Mouse (Mus musculus): ENCODE data around the gene F3. TPM values are rescaled to one million over a fixed set of nuclear protein-coding genes. Genes with fewer than 3 reads are reported as not detected.
"Not testable (repeated sequence)": the region's sequence is repeated elsewhere in the genome, so short reads cannot be mapped to it uniquely, and the experiment has no call there.

F3 gene
- polyA plus RNA-seq, 1 experiment = 3.6 TPM

DNA sequence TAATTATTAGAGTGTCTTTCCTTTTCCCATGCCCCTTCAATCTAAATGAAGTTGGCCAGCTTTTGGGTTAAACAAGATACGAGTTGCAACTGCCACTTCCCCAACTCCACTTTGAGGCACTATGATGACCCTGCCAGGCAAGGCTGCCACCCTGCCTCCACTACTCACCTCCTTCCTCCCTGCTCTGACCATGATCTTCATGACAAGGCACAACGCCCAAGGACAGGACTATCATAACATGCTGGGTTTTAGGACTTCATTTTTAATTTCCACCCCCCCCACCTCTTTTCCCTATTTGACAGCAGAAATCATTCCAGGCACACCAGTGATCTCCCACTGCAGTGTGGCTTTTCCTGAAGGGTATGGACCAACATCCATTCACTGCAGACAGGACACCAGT is 14.6 kb downstream of the F3 start:
- no peak overlapping the region for H3K4me3 ChIP-seq
- TF ChIP-seq TCF12 (IDR thresholded peaks at IDR 0.05; ENCODE audit: insufficient read depth, poor library complexity, severe bottlenecking) = no peak
- no peak for TF ChIP-seq REST (IDR thresholded peaks at IDR 0.05; ENCODE audit: insufficient read depth, insufficient read length)
- no peak for TF ChIP-seq USF1 (IDR thresholded peaks at IDR 0.05; ENCODE audit: low read depth)
- no peak for TF ChIP-seq TCF3 (IDR thresholded peaks at IDR 0.05; ENCODE audit: insufficient read length, low read depth)
- TF ChIP-seq MYOD1 (IDR thresholded peaks at IDR 0.05; ENCODE audit: control insufficient read depth in 1 of 3, insufficient read length in 2 of 3, low read depth in 2 of 3) = no peak
- H3K27me3 ChIP-seq (ENCODE audit: control insufficient read depth, insufficient read depth, insufficient read length) = no peaks in the 10 kb centered on the region
- H3K36me3 ChIP-seq (ENCODE audit: control insufficient read depth, insufficient read depth) = peaks cover 3% of the 10 kb centered on the region
- H3K79me2 ChIP-seq (ENCODE audit: control insufficient read depth, insufficient read depth) = no peaks in the 10 kb centered on the region
- H3K4me2 ChIP-seq (ENCODE audit: low read depth) = no peak overlapping the region
- H3ac ChIP-seq (ENCODE audit: control insufficient read depth, insufficient read length) = no peak overlapping the region

DNA sequence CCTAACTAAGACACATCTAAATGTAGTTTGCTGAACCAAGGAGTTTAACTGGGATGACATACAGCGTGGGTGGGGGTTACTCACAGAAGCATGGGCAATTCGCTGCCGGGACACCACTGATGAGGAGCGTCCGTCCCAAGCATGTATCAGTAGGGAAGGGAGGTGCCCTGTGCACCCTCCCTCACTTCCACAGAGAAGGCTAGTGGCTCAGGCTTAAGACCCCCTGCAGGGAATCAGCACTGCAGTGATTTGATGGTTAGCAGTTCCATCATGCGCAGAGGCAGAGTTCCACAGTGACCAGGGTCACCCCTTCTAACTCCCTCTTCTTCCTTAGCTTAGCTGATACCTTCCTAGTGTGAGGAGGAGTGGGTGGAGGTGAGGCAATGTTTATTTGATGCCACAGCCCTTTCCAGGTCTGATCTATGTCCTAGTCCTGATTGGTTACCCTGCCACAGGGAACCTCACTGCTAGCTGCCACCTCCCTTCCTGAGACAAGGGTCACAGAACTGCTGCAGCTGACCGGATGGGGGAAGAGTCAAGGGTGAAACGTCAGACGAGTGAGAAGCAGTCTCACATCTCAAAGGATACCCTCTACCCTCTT is 15.5 kb downstream of the F3 start:
- Histone ChIP-seq H3K4me2 (ENCODE audit: low read depth) (no peak overlapping the region), H3K36me3 (ENCODE audit: control insufficient read depth, insufficient read depth) (peaks cover 3% of the 10 kb centered on the region)

DNA sequence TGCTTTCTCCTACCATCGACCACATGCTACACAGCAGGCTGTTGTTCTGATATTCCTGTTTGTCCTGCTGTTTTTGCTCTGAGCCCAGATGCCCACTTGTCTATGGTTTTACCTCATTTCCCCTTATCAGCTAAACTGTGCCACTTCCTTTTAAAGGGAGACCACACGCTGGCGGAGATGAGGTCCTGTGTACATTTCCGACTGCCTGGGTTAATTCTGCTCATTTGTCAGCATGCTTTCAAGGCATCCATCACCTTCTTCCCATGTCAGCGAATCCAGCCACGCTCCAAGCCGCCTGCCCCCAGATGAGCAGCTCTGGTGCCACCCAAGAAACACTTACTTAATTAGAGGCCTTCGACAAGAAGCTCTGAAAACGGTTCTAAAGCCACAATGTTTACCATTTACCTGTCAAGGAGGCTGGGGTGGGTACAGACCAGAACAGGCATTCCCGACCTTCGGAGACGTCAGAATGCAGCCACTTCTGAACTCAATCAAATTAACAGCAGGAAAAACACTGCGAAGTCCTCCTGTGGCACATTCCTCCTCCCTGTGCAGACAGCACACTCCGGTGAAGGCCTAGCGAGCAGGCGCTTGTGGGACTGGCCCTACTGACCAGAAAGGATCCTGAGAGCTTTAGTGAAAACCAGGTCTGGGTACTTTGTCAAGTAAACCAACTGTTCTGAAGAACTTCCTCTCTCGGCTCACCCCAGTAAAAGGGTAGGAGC is 16.3 kb downstream of the F3 start:
- H3K36me3 ChIP-seq (ENCODE audit: control insufficient read depth, insufficient read depth) = peaks cover 3% of the 10 kb centered on the region
- no peak overlapping the region for H3ac ChIP-seq (ENCODE audit: control insufficient read depth, insufficient read length)
- H3K4me3 ChIP-seq = no peak overlapping the region
- no peaks in the 10 kb centered on the region for H3K79me2 ChIP-seq (ENCODE audit: control insufficient read depth, insufficient read depth)
- TF ChIP-seq POLR2A (IDR thresholded peaks at IDR 0.05; ENCODE audit: insufficient read length, low read depth) (no peak), MYOG (IDR thresholded peaks at IDR 0.05; ENCODE audit: control insufficient read depth in 1 of 3, insufficient read depth in 1 of 3, insufficient read length in 2 of 3, low read depth in 2 of 3) (no peak), CEBPB (IDR thresholded peaks at IDR 0.05; ENCODE audit: insufficient read depth, poor library complexity, severe bottlenecking) (no peak), TCF12 (IDR thresholded peaks at IDR 0.05; ENCODE audit: insufficient read depth, poor library complexity, severe bottlenecking) (no peak), POLR2AphosphoS2 (IDR thresholded peaks at IDR 0.05; ENCODE audit: insufficient read length, low read depth) (no peak), E2F4 (IDR thresholded peaks at IDR 0.05; ENCODE audit: insufficient read depth) (no peak)
- H3K4me2 ChIP-seq (ENCODE audit: low read depth) = no peak overlapping the region
- H3K27me3 ChIP-seq (ENCODE audit: control insufficient read depth, insufficient read depth, insufficient read length) = no peaks in the 10 kb centered on the region

More for the DNA sequence above, 15.5 kb downstream of the F3 start:
- TF ChIP-seq TCF12 (IDR thresholded peaks at IDR 0.05; ENCODE audit: insufficient read depth, poor library complexity, severe bottlenecking) (no peak), MAX (IDR thresholded peaks at IDR 0.05; ENCODE audit: low read depth) (no peak), USF1 (IDR thresholded peaks at IDR 0.05; ENCODE audit: low read depth) (no peak), REST (IDR thresholded peaks at IDR 0.05; ENCODE audit: insufficient read depth, insufficient read length) (no peak), E2F4 (IDR thresholded peaks at IDR 0.05; ENCODE audit: insufficient read depth) (no peak), MYOG (IDR thresholded peaks at IDR 0.05; ENCODE audit: control insufficient read depth in 1 of 3, insufficient read depth in 1 of 3, insufficient read length in 2 of 3, low read depth in 2 of 3) (no peak), POLR2A (IDR thresholded peaks at IDR 0.05; ENCODE audit: insufficient read length, low read depth) (no peak), SRF (IDR thresholded peaks at IDR 0.05; ENCODE audit: control insufficient read depth, insufficient read length, low read depth) (no peak), CEBPB (IDR thresholded peaks at IDR 0.05; ENCODE audit: insufficient read depth, poor library complexity, severe bottlenecking) (no peak), POLR2AphosphoS2 (IDR thresholded peaks at IDR 0.05; ENCODE audit: insufficient read length, low read depth) (no peak), MYOD1 (IDR thresholded peaks at IDR 0.05; ENCODE audit: control insufficient read depth in 1 of 3, insufficient read length in 2 of 3, low read depth in 2 of 3) (no peak), TCF3 (IDR thresholded peaks at IDR 0.05; ENCODE audit: insufficient read length, low read depth) (no peak)
- Histone ChIP-seq H3K4me3 (no peak overlapping the region), H3ac (ENCODE audit: control insufficient read depth, insufficient read length) (no peak overlapping the region), H3K79me2 (ENCODE audit: control insufficient read depth, insufficient read depth) (no peaks in the 10 kb centered on the region), H3K27me3 (ENCODE audit: control insufficient read depth, insufficient read depth, insufficient read length) (no peaks in the 10 kb centered on the region)

DNA sequence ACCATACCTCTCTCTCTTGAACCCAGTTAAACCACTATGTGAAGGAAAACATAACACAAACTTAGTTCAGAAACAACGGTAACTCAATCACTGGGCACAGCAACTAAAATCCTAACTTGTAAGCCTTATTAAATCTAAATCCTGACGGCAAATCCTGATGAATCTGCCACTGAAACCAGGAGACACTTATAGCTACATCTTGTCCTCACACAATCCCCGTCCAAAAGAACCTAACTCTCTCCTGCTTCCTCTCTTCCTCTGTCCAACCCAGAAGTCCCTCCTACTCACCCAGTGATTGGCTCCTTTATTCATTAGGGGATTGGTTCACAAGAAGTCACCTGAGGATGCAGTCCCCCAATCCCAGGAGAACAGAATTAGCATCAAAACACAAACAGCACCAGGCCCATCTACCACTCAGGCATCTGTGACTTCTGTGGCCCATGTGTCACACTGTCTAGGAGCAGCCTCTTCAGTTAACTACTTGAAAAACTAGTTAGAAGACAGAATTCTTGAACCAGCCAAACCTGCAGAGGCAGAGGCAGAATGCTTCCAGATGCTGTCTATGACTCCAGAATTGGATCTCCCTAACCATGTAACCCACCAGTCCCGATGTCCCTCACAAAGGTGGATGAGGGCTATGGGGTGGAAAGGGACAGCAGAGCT is 18.0 kb downstream of the F3 start:
- not testable (repeated sequence) for H3K4me3 ChIP-seq; H3ac ChIP-seq (ENCODE audit: control insufficient read depth, insufficient read length); H3K4me2 ChIP-seq (ENCODE audit: low read depth); H3K27me3 ChIP-seq (ENCODE audit: control insufficient read depth, insufficient read depth, insufficient read length); H3K36me3 ChIP-seq (ENCODE audit: control insufficient read depth, insufficient read depth); H3K79me2 ChIP-seq (ENCODE audit: control insufficient read depth, insufficient read depth)

DNA sequence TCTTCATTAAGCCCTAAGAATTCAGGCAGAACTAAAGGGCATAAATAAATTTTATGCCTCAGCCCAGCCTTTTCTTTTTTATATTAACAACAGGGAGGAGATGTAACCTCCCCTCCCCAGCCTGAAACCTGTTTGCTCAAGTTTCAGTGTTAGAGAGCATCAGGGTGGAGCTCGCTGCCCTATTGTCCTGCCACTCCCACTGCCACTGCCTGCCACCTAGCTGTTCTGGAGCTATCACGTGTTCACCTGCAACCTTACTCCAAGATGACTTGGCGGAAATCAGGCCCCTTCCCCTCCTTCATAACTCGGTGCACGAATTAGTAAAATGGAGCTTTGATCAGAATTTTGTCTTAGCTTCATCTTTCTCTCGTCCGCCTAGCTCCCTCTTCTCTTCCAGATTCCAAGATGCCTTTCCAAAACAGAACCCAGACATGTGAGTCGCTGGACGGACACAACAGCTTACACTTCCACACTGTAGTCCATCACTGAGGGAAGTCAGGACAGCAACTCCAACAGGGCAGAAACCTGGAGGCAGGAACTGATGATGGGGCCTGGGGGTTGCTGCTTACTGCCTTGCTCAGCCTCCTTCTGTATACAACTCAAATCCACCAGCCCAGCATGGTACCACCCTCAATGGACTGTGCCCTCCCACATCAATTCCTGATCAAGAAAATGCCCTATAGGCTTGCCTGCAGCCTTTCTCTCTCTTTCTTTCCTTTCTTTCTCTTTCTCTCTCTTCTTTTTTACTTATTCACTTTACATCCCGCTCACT is 31.2 kb downstream of the F3 start:
- H3K4me2 ChIP-seq (ENCODE audit: low read depth); H3K4me3 ChIP-seq; H3ac ChIP-seq (ENCODE audit: control insufficient read depth, insufficient read length); H3K27me3 ChIP-seq (ENCODE audit: control insufficient read depth, insufficient read depth, insufficient read length); H3K79me2 ChIP-seq (ENCODE audit: control insufficient read depth, insufficient read depth): not testable (repeated sequence)
- peaks cover 13% of the 10 kb centered on the region for H3K36me3 ChIP-seq (ENCODE audit: control insufficient read depth, insufficient read depth)
